Mouse (Mus musculus) megakaryocyte, embryonic 14.5 days (primary cell): Measurements from ENCODE around the gene Smarcc1.

Experiments used
- FLI1 ChIP-seq: IDR thresholded peaks from 2 replicates; pipeline ENCODE4 v1.6.1; 2012; ENCODE audit warnings: low read length, inconsistent platforms, mixed read lengths
- GATA1 ChIP-seq: IDR thresholded peaks from 3 replicates; pipeline ENCODE4 v1.6.1; 2012; ENCODE audit warnings: mixed read lengths, low read length, inconsistent platforms, borderline replicate concordance

DNA sequence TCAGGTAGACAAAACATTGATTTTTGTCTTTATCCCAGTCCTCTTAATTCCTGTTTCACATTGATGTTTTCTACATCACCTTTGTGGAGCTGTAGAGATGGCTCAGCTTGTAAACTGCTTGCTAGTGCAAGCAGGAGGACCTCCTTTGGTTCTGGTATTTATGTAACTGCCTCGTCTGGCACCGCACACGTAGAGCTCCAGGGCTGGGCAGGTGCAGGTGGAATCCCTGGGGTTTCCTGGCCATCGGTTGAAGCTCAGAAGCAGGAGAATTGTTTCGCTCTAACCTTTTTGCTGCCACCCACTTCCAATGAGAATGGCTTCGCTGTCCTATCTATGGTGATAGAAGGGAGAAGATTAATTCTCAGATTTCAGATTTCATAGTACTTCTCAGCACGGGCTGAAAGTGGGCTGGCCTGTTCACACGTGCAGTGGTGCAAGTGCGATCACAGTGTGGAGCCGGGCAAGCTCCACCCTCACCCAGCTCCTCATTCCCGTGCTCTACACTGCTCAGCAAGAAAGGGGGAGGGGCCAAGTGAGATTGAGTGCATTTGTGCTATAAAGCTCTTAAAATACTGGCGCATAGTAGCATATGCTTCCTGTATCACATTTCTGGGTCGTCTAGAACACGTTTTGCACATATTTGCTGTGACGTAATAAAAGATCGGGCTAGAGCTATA is 113.0 kb downstream of the Smarcc1 start:
- TF ChIP-seq FLI1 (no peak), GATA1 (no peak)
